Mouse (Mus musculus): ENCODE data around the gene Kcnj8.
"Not testable (repeated sequence)": the region's sequence is repeated elsewhere in the genome, so short reads cannot be mapped to it uniquely, and the experiment has no call there.

The Kcnj8 gene

GRCm38 (mm10) chr6:142548377-142548776, 23.0 kb downstream of the Kcnj8 start:
- no peak for DNase-seq

GRCm38 (mm10) chr6:142545132-142545531, 26.3 kb downstream of the Kcnj8 start:
- DNase-seq, result peak in 1 of 2 experiments; percentile 22

- no peak for DNase-seq
Observed at GRCm38 (mm10) chr6:142543648-142544047, 27.8 kb downstream of the Kcnj8 start.

GRCm38 (mm10) chr6:142542800-142543175, 28.6 kb downstream of the Kcnj8 start:
- DNase-seq, result no peak

GRCm38 (mm10) chr6:142542082-142542799, 29.2 kb downstream of the Kcnj8 start:
- DNase-seq, result no peak

GRCm38 (mm10) chr6:142540561-142541160, 30.8 kb downstream of the Kcnj8 start:
- DNase-seq, result no peak

- DNase-seq, result no peak
Observed at GRCm38 (mm10) chr6:142540131-142540530, 31.3 kb downstream of the Kcnj8 start.

- DNase-seq, result peak in 1 of 2 experiments; percentile 20
Observed at GRCm38 (mm10) chr6:142538503-142538902, 32.9 kb downstream of the Kcnj8 start.

GRCm38 (mm10) chr6:142533412-142533811, 38.0 kb downstream of the Kcnj8 start:
- DNase-seq, result no peak

- DNase-seq, result no peak
Observed at GRCm38 (mm10) chr6:142532686-142533085, 38.7 kb downstream of the Kcnj8 start.

- DNase-seq, result no peak
Observed at GRCm38 (mm10) chr6:142532141-142532540, 39.3 kb downstream of the Kcnj8 start.

GRCm38 (mm10) chr6:142530378-142530777, 41.0 kb downstream of the Kcnj8 start:
- DNase-seq, result no peak

GRCm38 (mm10) chr6:142529680-142530079, 41.7 kb downstream of the Kcnj8 start:
- DNase-seq, result no peak

- DNase-seq, result no peak
Observed at GRCm38 (mm10) chr6:142527931-142528562, 43.4 kb downstream of the Kcnj8 start.

GRCm38 (mm10) chr6:142524635-142525308, 46.6 kb downstream of the Kcnj8 start:
- peak; percentile 84 to 87 for DNase-seq

GRCm38 (mm10) chr6:142521591-142522110, 49.8 kb downstream of the Kcnj8 start:
- DNase-seq, result no peak

- DNase-seq, result peak; percentile 50 to 75
Observed at GRCm38 (mm10) chr6:142519110-142519509, 52.3 kb downstream of the Kcnj8 start.

- not testable (repeated sequence) for DNase-seq
Observed at GRCm38 (mm10) chr6:142515379-142515778, 56.0 kb downstream of the Kcnj8 start.

- peak; percentile 73 for DNase-seq
Observed at GRCm38 (mm10) chr6:142514912-142515311, 56.5 kb downstream of the Kcnj8 start.
